Mouse (Mus musculus): Measurements from ENCODE around the gene Nol8. TPM values are rescaled to one million over a fixed set of nuclear protein-coding genes. Genes with fewer than 3 reads are reported as not detected.

Gene Nol8
- polyA plus RNA-seq, 1 experiment = 1.8 TPM

- no peak for TF ChIP-seq GATA1 (IDR thresholded peaks at IDR 0.05; ENCODE audit: low read length)
Measured at GRCm38 (mm10) chr13:49651781-49652351, 1.0 kb upstream of the Nol8 start.

- TF ChIP-seq GATA1 (IDR thresholded peaks at IDR 0.05; ENCODE audit: low read length) = no peak
Measured at GRCm38 (mm10) chr13:49653180-49653541, 283 bp downstream of the Nol8 start.

- TF ChIP-seq GATA1 (IDR thresholded peaks at IDR 0.05; ENCODE audit: low read length) = no peak
Measured at GRCm38 (mm10) chr13:49677793-49678192, 24.9 kb downstream of the Nol8 start.

GRCm38 (mm10) chr13:49681351-49682232 is 28.7 kb downstream of the Nol8 start, which contains the start of gene Iars:
TSS of gene Iars (plus strand) at chr13:49682100.
- TF ChIP-seq GATA1 (IDR thresholded peaks at IDR 0.05; ENCODE audit: low read length) = no peak

GRCm38 (mm10) chr13:49682233-49682846 is 29.5 kb downstream of the Nol8 start:
- TF ChIP-seq GATA1 (IDR thresholded peaks at IDR 0.05; ENCODE audit: low read length) = no peak

GRCm38 (mm10) chr13:49684266-49684665 is 31.4 kb downstream of the Nol8 start:
- TF ChIP-seq GATA1 (IDR thresholded peaks at IDR 0.05; ENCODE audit: low read length) = no peak

- TF ChIP-seq GATA1 (IDR thresholded peaks at IDR 0.05; ENCODE audit: low read length) = no peak
Measured at GRCm38 (mm10) chr13:49691056-49691455, 38.2 kb downstream of the Nol8 start.

- TF ChIP-seq GATA1 (IDR thresholded peaks at IDR 0.05; ENCODE audit: low read length) = no peak
Measured at GRCm38 (mm10) chr13:49703216-49703779, 50.4 kb downstream of the Nol8 start.

- TF ChIP-seq GATA1 (IDR thresholded peaks at IDR 0.05; ENCODE audit: low read length) = no peak
Measured at GRCm38 (mm10) chr13:49706032-49706690, 53.3 kb downstream of the Nol8 start.

- TF ChIP-seq GATA1 (IDR thresholded peaks at IDR 0.05; ENCODE audit: low read length) = no peak
Measured at GRCm38 (mm10) chr13:49708311-49708710, 55.4 kb downstream of the Nol8 start.

GRCm38 (mm10) chr13:49712047-49712721 is 59.3 kb downstream of the Nol8 start:
- no peak for TF ChIP-seq GATA1 (IDR thresholded peaks at IDR 0.05; ENCODE audit: low read length)

- TF ChIP-seq GATA1 (IDR thresholded peaks at IDR 0.05; ENCODE audit: low read length) = no peak
Measured at GRCm38 (mm10) chr13:49719310-49719709, 66.4 kb downstream of the Nol8 start.

Other genes starting within 250 kb of the Nol8 start
- 1.4 and 1.9 TPM in 2 replicates for gene Ippk, start 231.8 kb upstream of the Nol8 start, polyA plus RNA-seq (2012)
- 0.03 TPM in 1 of 2 replicates, not detected in the other for gene Tes3-ps, start 159.8 kb upstream of the Nol8 start, polyA plus RNA-seq (2012)
- 0.01 TPM in 1 of 2 replicates, not detected in the other for gene Ecm2, start 148.3 kb upstream of the Nol8 start, polyA plus RNA-seq (2012)
- not detected in 2 replicates for gene Aspn, start 108.6 kb upstream of the Nol8 start, polyA plus RNA-seq (2012)
- gene Omd, start 70.6 kb upstream of the Nol8 start, polyA plus RNA-seq (2012) = not detected in 2 replicates
- not detected in 2 replicates for gene Ogn, start 45.0 kb upstream of the Nol8 start, polyA plus RNA-seq (2012)
- gene Cenpp, start 293 bp upstream of the Nol8 start, polyA plus RNA-seq (2012) = 7.3 and 9.6 TPM in 2 replicates
- 9.7 and 30.2 TPM in 2 replicates for gene Iars, start 29.0 kb downstream of the Nol8 start, polyA plus RNA-seq (2012)
- gene Gm30302, start 145.9 kb downstream of the Nol8 start, polyA plus RNA-seq (2012) = not detected in 2 replicates

Measured in G1E-ER4 (cell line).